Comparison of ENCODE assay signal across 20 mouse cellular contexts in genomic region chr12:100993146-100993545, GRCm38 (mm10). TPM values are rescaled to one million over a fixed set of nuclear protein-coding genes. Genes with fewer than 3 reads are reported as not detected.
A peak's percentile ranks its signal among the peaks of the same experiment; 100 is the strongest.
DNase-seq lines count a peak whose midpoint lies in the region; ATAC-seq and TF ChIP-seq lines count a peak whose summit lies in the region.
"Had no signal": no experiment of that assay in that cellular context is flagged by ENCODE, and none has a peak within 500 bp of the region (broad histone marks: within the 10 kb centered on the region; RNA-seq: fewer than 3 reads in every experiment).

No protein-coding gene starts in this region.

- TF ChIP-seq CTCF in CH12.LX (conservative IDR thresholded peaks at IDR 0.05 in 1 of 2, IDR thresholded peaks at IDR 0.05 in 1 of 2; ENCODE audit: low read depth in 2 of 2, low read length in 2 of 2), result no peak

- no peak overlapping the region for H3K4me3 ChIP-seq in intestine, embryonic 16.5 days (ENCODE audit: low read length)
- H3K4me3 ChIP-seq in intestine, embryonic 15.5 days (replicated peaks), result no peak overlapping the region
- no peak overlapping the region for H3K4me3 ChIP-seq in CH12.LX (replicated peaks in 1 of 3; ENCODE audit: low read depth in 2 of 3, low read length in 2 of 3, poor library complexity in 1 of 3)
- no peak overlapping the region for H3K4me3 ChIP-seq in neural tube, embryonic 15.5 days (replicated peaks)
- H3K4me3 ChIP-seq: embryonic facial prominence, embryonic 13.5 days; forebrain, embryonic 13.5 days; heart, embryonic 10.5 days; hindbrain, embryonic 12.5 days had no signal

- dilution Hi-C loops in CH12.LX (cut with MboI; ENCODE audit: extremely low pct_ligation_motif_present, extremely low pct_unique_long_range_greater_than_20kb, low sequenced_read_pairs), result no loop called here

- H3K27ac ChIP-seq in intestine, embryonic 16.5 days (ENCODE audit: low read length), result no peak overlapping the region
- H3K27ac ChIP-seq in intestine, embryonic 15.5 days, result no peak overlapping the region
- H3K27ac ChIP-seq in CH12.LX (ENCODE audit: insufficient read depth, low read depth), result peak overlapping the region; percentile 62
- H3K27ac ChIP-seq in neural tube, embryonic 15.5 days (replicated peaks), result no peak overlapping the region
- H3K27ac ChIP-seq: embryonic facial prominence, embryonic 13.5 days; forebrain, embryonic 13.5 days; heart, embryonic 10.5 days; hindbrain, embryonic 12.5 days had no signal

- TF ChIP-seq EP300 in CH12.LX (IDR thresholded peaks at IDR 0.05; ENCODE audit: low read length), result no peak

- TF ChIP-seq RAD21 in CH12.LX (IDR thresholded peaks at IDR 0.05; ENCODE audit: low read depth, low read length), result no peak

- in situ Hi-C loops in CH12.LX (cut with MboI; ENCODE audit: low pct_ligation_motif_present, low pct_unique_long_range_greater_than_20kb, low sequenced_read_pairs), result loop anchor here (5.0 kb wide), 1 partner anchor 34 kb away; the partner anchor contains the start of gene Ccdc88c

- H3K79me2 ChIP-seq in CH12.LX (replicated peaks; ENCODE audit: control insufficient read depth, extremely low read depth, insufficient read depth, poor library complexity, severe bottlenecking), result peaks cover 12% of the 10 kb centered on the region

- H3K4me2 ChIP-seq in intestine, embryonic 16.5 days (ENCODE audit: low read depth, low read length), result no peak overlapping the region
- H3K4me2 ChIP-seq in intestine, embryonic 15.5 days (replicated peaks), result no peak overlapping the region
- no peak overlapping the region; the same call in 1 of the 2 replicates for H3K4me2 ChIP-seq in CH12.LX (ENCODE audit: insufficient read depth, low read depth, poor library complexity, severe bottlenecking)
- no peak overlapping the region for H3K4me2 ChIP-seq in neural tube, embryonic 15.5 days
- H3K4me2 ChIP-seq: embryonic facial prominence, embryonic 13.5 days; forebrain, embryonic 13.5 days; hindbrain, embryonic 12.5 days had no signal

- ATAC-seq in intestine, embryonic 16.5 days, result no peak
- ATAC-seq in intestine, embryonic 15.5 days, result no peak
- ATAC-seq in neural tube, embryonic 15.5 days (ENCODE audit: low FRiP score), result no peak
- ATAC-seq: forebrain, embryonic 13.5 days; forebrain, postnatal 0 days; hindbrain, embryonic 16.5 days had no signal

- H3K4me1 ChIP-seq in intestine, embryonic 16.5 days (ENCODE audit: control insufficient read depth, insufficient read depth, low read length), result peaks cover 28% of the 10 kb centered on the region
- H3K4me1 ChIP-seq in intestine, embryonic 15.5 days (replicated peaks), result peaks cover 29% of the 10 kb centered on the region
- peaks cover 61 to 97% of the 10 kb centered on the region in 2 experiments for H3K4me1 ChIP-seq in CH12.LX (ENCODE audit: control insufficient read depth in 1 of 2, insufficient read depth in 2 of 2)
- peaks cover 66% of the 10 kb centered on the region for H3K4me1 ChIP-seq in neural tube, embryonic 15.5 days

- DNase-seq in CH12.LX (ENCODE audit: extremely low read depth), result no peak
- peak; percentile 7 for DNase-seq in adrenal gland, adult 8-10 months
- peak; percentile 41 to 44 for DNase-seq in adrenal gland, postnatal 36 days
- DNase-seq in ovary, postnatal 36 days (ENCODE audit: low spot score), result no peak
- DNase-seq: cerebellum, adult 18-20 months; cerebellum, adult 9-11 months; cerebellum, postnatal 36 days; forebrain, postnatal 0 days; gastrocnemius, postnatal 25 days; heart, adult 11 months; heart, postnatal 10 days; heart, postnatal 4 days had no signal

- no peaks in the 10 kb centered on the region for H3K9me3 ChIP-seq in intestine, embryonic 16.5 days (ENCODE audit: control insufficient read depth, low read length)
- H3K9me3 ChIP-seq in intestine, embryonic 15.5 days, result no peaks in the 10 kb centered on the region
- no peaks in the 10 kb centered on the region for H3K9me3 ChIP-seq in CH12.LX (replicated peaks; ENCODE audit: low read length)
- H3K9me3 ChIP-seq in neural tube, embryonic 15.5 days (replicated peaks), result no peaks in the 10 kb centered on the region
- H3K9me3 ChIP-seq: embryonic facial prominence, embryonic 13.5 days; forebrain, embryonic 13.5 days; heart, embryonic 10.5 days; hindbrain, embryonic 12.5 days had no signal

- 0 out of 2 replicates have a peak overlapping the region, but pooled peaks have one; percentile 10 for H3K9ac ChIP-seq in intestine, embryonic 16.5 days (ENCODE audit: low read depth, low read length)
- H3K9ac ChIP-seq in intestine, embryonic 15.5 days, result no peak overlapping the region
- H3K9ac ChIP-seq in CH12.LX (ENCODE audit: insufficient read depth, low read depth), result no peak overlapping the region
- no peak overlapping the region for H3K9ac ChIP-seq in neural tube, embryonic 15.5 days (replicated peaks)
- H3K9ac ChIP-seq: embryonic facial prominence, embryonic 13.5 days; forebrain, embryonic 13.5 days; forebrain, postnatal 0 days; hindbrain, embryonic 12.5 days had no signal

- H3K27me3 ChIP-seq in intestine, embryonic 16.5 days (replicated peaks; ENCODE audit: control insufficient read depth, insufficient read depth, low read length), result no peaks in the 10 kb centered on the region
- no peaks in the 10 kb centered on the region for H3K27me3 ChIP-seq in intestine, embryonic 15.5 days (replicated peaks)
- no peaks in the 10 kb centered on the region for H3K27me3 ChIP-seq in CH12.LX (replicated peaks)
- H3K27me3 ChIP-seq in neural tube, embryonic 15.5 days (replicated peaks), result no peaks in the 10 kb centered on the region
- H3K27me3 ChIP-seq: forebrain, embryonic 13.5 days had no signal

- no peak for TF ChIP-seq POLR2A in CH12.LX (IDR thresholded peaks at IDR 0.05; ENCODE audit: low read depth, low read length)

- WGBS in intestine, embryonic 16.5 days, result 60% methylated on average over 3 of the region's 3 CpGs
- WGBS in intestine, embryonic 15.5 days, result 54% methylated on average over 3 of the region's 3 CpGs
- WGBS in neural tube, embryonic 15.5 days, result 61% methylated on average over 3 of the region's 3 CpGs

- no peaks in the 10 kb centered on the region for H3K36me3 ChIP-seq in intestine, embryonic 16.5 days (ENCODE audit: control insufficient read depth, insufficient read depth, low read length)
- no peaks in the 10 kb centered on the region for H3K36me3 ChIP-seq in intestine, embryonic 15.5 days
- peaks cover 0 to 55% of the 10 kb centered on the region in 2 experiments for H3K36me3 ChIP-seq in CH12.LX (replicated peaks in 1 of 2; ENCODE audit: control insufficient read depth in 1 of 2, insufficient read depth in 1 of 2, low read length in 1 of 2)
- no peaks in the 10 kb centered on the region for H3K36me3 ChIP-seq in neural tube, embryonic 15.5 days
- H3K36me3 ChIP-seq: embryonic facial prominence, embryonic 13.5 days; heart, embryonic 10.5 days; hindbrain, embryonic 12.5 days had no signal

TF ChIP-seq in CH12.LX, 34 proteins besides CTCF, POLR2A, EP300 and RAD21:
- 0 out of 2 replicates have a peak, but pooled peaks have one; percentile 30 for TF ChIP-seq UBTF (IDR thresholded peaks at IDR 0.05; ENCODE audit: low read depth, low read length)
- TF ChIP-seq ZC3H11A (IDR thresholded peaks at IDR 0.05; ENCODE audit: low read depth, low read length), result no peak
- TF ChIP-seq TBP (conservative IDR thresholded peaks at IDR 0.05; ENCODE audit: low read depth, low read length), result no peak
- no peak for TF ChIP-seq ZNF384 (IDR thresholded peaks at IDR 0.05; ENCODE audit: low read depth, low read length)
- no peak for TF ChIP-seq MAFK (IDR thresholded peaks at IDR 0.05; ENCODE audit: insufficient replicate concordance, low read length)
- no peak for TF ChIP-seq IRF4 (IDR thresholded peaks at IDR 0.05; ENCODE audit: low read depth, low read length)
- no peak for TF ChIP-seq CHD1 (IDR thresholded peaks at IDR 0.05; ENCODE audit: low read depth, low read length)

RNA-seq across cellular contexts. Expression of gene Ccdc88c, which starts 35.7 kb away (rescaled TPM):
- polyA plus RNA-seq in intestine, embryonic 16.5 days (2015; fragmentation: Nextera tagmentation; extraction: Ambion mirVana), result 13.1 and 13.6 TPM in 2 replicates
- polyA plus RNA-seq in intestine, embryonic 15.5 days (2015; fragmentation: Nextera tagmentation; extraction: Ambion mirVana), result 13.6 and 14.9 TPM in 2 replicates
- 24.9 and 25.9 TPM in 2 replicates for total RNA-seq in CH12.LX (2012; rRNA removed)
- 19.3 and 20.3 TPM in 2 replicates for total RNA-seq in CH12.LX (2014; rRNA removed)
- polyA plus RNA-seq in CH12.LX (2012; ENCODE audit: insufficient read length, low read depth), result 30.1 and 32.7 TPM in 2 replicates
- 1 to 10 TPM; 1.4 to 4.0 (median 2.7) TPM for total RNA-seq in adrenal gland, adult 8-10 months (2022)
- total RNA-seq in adrenal gland, postnatal 36 days (2021), result 1 to 10 TPM; 1.9 to 2.2 TPM
- polyA plus RNA-seq in neural tube, embryonic 15.5 days (2015; fragmentation: Nextera tagmentation; extraction: Ambion mirVana), result 9.6 and 10.1 TPM in 2 replicates

Comparison
In these comparisons a context has a peak if more than half of its experiments do, and no peak if none do; other contexts are left out.
1. DNase-seq: peak in adrenal gland, adult 8-10 months (single experiment) and adrenal gland, postnatal 36 days (2 of 2); none in CH12.LX (single experiment) and ovary, postnatal 36 days (single experiment).